Mouse (Mus musculus): Measurements from ENCODE around the gene Krt7. TPM values are rescaled to one million over a fixed set of nuclear protein-coding genes. Genes with fewer than 3 reads are reported as not detected.
A peak's percentile ranks its signal among the peaks of the same experiment; 100 is the strongest.

Krt7 gene
- total RNA-seq, 1 experiment from 2014 or later, result 3.0 TPM

DNA sequence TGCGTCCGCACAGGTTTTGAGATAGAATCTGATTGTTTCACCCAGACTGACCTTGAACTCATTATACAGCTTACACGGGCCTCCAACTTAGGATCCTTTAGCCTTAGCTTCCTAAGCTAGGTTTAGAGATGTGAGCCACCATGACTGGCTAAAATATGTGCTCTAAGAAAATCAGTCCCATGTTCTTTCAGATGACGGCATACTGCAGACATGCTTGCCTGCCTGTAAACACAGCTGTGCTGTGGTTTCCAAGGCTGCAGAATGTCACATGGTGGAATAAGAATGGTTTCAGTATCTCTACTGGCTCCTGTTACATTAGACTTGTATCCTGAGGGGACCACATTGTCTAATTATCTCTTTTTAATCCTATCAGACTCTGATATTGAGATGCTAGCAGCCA, 8.1 kb downstream of the Krt7 start:
- no peak for ATAC-seq (replicated peaks; ENCODE audit: insufficient number of reproducible peaks, low FRiP score, low TSS enrichment, poor library complexity, severe bottlenecking)

GRCm38 (mm10) chr15:101420903-101421302, 10.1 kb downstream of the Krt7 start:
- no peak for ATAC-seq (replicated peaks; ENCODE audit: insufficient number of reproducible peaks, low FRiP score, low TSS enrichment, poor library complexity, severe bottlenecking)

GRCm38 (mm10) chr15:101424914-101425313, 14.1 kb downstream of the Krt7 start:
- no peak for ATAC-seq (replicated peaks; ENCODE audit: insufficient number of reproducible peaks, low FRiP score, low TSS enrichment, poor library complexity, severe bottlenecking)

GRCm38 (mm10) chr15:101436611-101437010, 25.8 kb downstream of the Krt7 start:
- ATAC-seq (replicated peaks; ENCODE audit: insufficient number of reproducible peaks, low FRiP score, low TSS enrichment, poor library complexity, severe bottlenecking), result no peak

DNA sequence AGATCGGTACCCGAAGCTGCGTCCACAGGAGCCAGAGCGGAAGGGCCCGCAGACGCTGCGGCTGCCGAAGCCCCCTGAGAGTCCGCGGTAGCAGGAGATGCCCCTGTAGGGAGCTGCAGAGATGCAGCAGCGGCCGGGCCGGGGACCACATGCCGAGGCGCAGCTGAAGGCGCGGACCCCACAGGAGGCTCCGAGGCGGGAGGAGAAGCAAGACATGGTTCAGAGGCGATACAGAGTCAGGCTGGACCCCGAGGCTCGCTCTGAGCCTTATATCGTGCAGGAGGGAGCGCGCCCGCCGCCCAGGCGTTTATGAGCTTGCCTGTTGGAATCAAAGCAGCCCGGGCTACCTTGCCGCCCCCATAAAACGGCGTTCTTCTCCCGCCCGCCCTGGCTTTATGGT, 27.7 kb downstream of the Krt7 start, which contains the start of gene Krt87:
Gene Krt87 (minus strand): TSS at position 250 of the 400 bp plus-strand sequence.
- ATAC-seq (replicated peaks; ENCODE audit: insufficient number of reproducible peaks, low FRiP score, low TSS enrichment, poor library complexity, severe bottlenecking), result no peak

DNA sequence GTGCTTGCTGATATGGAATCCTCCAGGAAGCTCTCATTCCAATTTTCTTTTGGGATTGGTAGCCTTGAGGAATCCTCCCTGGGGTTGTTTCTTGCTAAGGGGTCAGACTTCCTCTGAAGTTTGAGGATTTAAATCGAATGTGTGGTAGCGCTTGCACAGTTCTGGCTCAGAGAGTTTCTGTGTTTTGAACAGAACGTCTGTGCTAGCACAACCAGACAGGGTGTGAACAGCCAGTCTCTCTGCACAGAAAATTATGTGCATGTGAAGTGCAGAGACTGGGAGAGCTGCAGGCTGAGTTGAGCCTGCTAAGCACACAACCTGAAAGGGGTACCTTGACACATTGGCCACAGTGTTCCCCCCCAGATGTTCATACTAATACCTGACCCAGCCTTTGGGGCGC, 30.0 kb downstream of the Krt7 start:
- no peak for ATAC-seq (replicated peaks; ENCODE audit: insufficient number of reproducible peaks, low FRiP score, low TSS enrichment, poor library complexity, severe bottlenecking)

DNA sequence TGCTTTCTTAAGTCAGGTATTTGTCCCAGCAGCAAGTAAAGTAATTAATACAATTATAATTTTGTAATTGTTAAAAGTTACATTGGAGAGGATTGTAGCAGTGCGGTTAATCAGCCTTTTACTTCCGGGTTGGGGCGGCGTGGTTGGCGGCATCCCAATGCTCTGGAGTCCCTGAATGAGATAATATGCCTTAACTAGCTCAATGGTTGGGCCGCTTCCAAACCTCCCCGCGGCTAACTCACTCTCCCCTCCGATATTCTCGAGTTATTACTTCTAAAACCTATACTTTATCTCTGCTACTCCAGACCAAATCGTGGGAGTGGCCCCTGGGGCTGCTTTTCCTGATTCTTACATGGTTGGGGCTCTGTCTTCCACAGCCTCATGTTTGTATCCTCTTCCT, 35.7 kb downstream of the Krt7 start:
- no peak for ATAC-seq (replicated peaks; ENCODE audit: insufficient number of reproducible peaks, low FRiP score, low TSS enrichment, poor library complexity, severe bottlenecking)

DNA sequence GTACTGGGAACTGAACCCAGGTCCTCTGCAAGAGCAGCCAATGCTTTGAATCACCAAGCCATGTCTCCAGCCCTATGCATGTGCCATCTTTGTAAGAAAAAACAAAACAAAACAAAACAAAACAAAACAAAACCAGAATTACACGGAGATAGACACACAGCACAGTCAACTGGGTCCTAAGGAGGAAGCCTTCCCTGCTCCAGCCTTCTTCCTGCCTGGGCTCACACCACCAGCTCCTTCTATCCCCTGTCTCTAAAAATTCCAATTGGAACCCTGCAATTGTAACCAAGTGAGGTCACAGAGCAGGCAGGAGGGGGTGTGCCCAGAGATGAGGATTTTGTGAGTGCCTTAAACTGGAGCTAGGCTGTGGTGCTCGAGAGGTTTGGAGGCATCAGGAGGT, 36.6 kb downstream of the Krt7 start, which contains the start of gene Krt88:
Gene Krt88 (plus strand): TSS at position 301 of the 400 bp plus-strand sequence.
- no peak for ATAC-seq (replicated peaks; ENCODE audit: insufficient number of reproducible peaks, low FRiP score, low TSS enrichment, poor library complexity, severe bottlenecking)

- peak; percentile 95 for ATAC-seq (replicated peaks; ENCODE audit: insufficient number of reproducible peaks, low FRiP score, low TSS enrichment, poor library complexity, severe bottlenecking)
Measured at GRCm38 (mm10) chr15:101453093-101453736, 42.4 kb downstream of the Krt7 start.

DNA sequence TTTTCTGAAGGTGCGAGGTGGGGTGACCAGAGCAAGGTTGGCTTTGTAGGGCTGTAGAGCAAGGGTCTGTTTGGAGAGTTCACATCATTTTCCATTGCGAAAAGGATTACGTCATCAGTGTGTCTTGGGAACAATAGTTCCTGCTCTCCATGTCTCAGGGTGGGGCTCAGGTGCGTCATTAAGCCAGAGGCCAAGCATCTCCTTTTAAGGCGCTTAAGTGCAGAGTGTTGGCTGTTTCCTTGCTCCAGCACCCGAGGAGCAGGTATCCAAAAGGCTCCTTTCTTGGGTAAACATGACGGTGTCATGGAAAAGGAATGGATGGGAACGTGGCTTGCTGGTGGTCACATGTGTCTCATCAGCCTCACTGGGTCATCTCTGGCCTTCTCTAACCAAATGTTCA, 43.9 kb downstream of the Krt7 start:
- ATAC-seq (replicated peaks; ENCODE audit: insufficient number of reproducible peaks, low FRiP score, low TSS enrichment, poor library complexity, severe bottlenecking), result no peak

- ATAC-seq (replicated peaks; ENCODE audit: insufficient number of reproducible peaks, low FRiP score, low TSS enrichment, poor library complexity, severe bottlenecking), result no peak
Measured at GRCm38 (mm10) chr15:101455292-101455691, 44.4 kb downstream of the Krt7 start.

DNA sequence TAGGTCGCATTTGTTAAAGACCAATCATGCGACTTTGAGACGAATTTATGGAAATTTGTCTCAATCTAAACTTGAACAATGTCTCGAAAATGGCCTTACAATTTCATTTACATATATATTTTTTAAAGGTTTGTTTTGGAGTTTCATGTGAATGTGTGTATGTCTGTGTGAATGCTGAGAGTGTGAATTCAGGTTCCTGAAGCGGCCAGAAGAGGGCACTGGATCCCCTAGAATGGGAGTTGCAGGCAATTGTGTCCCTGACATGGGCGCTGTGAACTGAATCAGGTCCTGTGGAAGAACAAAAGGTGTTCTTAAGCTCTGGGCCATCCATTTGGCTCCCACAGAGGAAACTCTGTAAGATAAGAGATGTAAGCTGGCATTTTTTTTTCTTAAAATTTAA, 45.0 kb downstream of the Krt7 start:
- no peak for ATAC-seq (replicated peaks; ENCODE audit: insufficient number of reproducible peaks, low FRiP score, low TSS enrichment, poor library complexity, severe bottlenecking)

- no peak for ATAC-seq (replicated peaks; ENCODE audit: insufficient number of reproducible peaks, low FRiP score, low TSS enrichment, poor library complexity, severe bottlenecking)
Measured at GRCm38 (mm10) chr15:101458361-101458930, 47.6 kb downstream of the Krt7 start.

DNA sequence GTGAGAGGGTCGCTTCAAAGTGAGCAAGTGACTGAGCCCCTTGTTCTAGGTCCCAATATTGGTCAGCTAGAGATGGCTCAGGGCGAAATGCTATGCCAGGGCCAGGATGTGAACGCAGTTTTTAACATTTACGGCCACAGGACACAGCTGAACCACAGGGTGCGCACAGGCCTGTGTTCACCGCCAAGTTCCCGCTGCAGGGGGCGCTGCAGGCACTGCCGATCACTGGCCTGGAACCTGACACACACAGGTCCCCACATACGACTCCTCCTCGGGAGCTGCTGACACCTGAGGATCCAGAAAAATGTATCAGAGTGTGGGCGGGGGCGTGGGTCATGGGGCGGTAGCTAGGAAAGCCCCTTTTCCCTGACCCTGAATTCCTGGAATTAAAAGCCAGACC, 48.4 kb downstream of the Krt7 start:
- ATAC-seq (replicated peaks; ENCODE audit: insufficient number of reproducible peaks, low FRiP score, low TSS enrichment, poor library complexity, severe bottlenecking), result no peak

DNA sequence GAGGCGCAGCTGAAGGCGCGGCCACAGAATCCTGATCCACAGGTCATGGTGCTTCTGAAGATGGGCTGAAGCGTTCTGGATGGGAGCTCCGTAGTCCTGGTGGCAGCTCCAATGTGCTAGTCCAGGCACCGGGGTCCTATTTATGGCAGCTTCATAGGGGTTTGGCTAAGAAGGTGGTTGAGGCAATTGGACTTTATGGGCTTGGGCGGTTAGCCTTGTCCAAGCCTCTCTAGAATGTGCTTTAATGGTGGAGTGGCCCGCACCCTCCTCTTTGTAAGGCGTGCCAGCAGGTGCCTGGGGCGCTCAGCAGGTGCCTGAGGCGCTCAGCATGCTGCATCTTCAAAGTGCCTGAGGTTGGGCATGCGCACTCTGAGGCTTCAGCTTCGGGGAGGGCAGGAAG, 52.8 kb downstream of the Krt7 start, which contains the start of gene Krt81:
Gene Krt81 (minus strand): TSS at position 101 of the 400 bp plus-strand sequence.
- no peak for ATAC-seq (replicated peaks; ENCODE audit: insufficient number of reproducible peaks, low FRiP score, low TSS enrichment, poor library complexity, severe bottlenecking)

DNA sequence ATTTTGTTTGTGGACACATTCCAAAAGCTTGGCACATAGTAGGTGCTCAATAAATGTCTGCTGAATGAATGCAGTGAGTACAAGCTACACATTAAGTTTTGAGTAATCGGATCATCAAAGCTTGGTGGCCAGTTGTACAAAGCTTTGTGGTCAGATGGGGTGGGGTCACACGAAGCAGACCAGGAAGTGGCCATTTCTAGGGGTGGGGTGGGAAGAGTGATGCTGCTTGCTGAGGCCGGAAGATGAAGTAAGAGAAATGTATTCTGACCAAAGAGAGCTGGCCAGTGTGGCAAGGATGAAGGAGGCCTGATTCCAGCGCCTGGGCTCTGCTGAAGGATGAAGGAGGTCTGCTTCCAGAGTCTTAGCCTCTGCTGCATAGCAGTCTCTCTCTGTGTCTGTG, 58.2 kb downstream of the Krt7 start:
- ATAC-seq (replicated peaks; ENCODE audit: insufficient number of reproducible peaks, low FRiP score, low TSS enrichment, poor library complexity, severe bottlenecking), result peak; percentile 79

GRCm38 (mm10) chr15:101472952-101473528, 62.2 kb downstream of the Krt7 start, which contains the start of gene Krt86:
TSS of gene Krt86 (plus strand) at chr15:101473478.
- 0 out of 2 replicates have a peak, but pooled peaks have one; percentile 44 for ATAC-seq (replicated peaks; ENCODE audit: insufficient number of reproducible peaks, low FRiP score, low TSS enrichment, poor library complexity, severe bottlenecking)

DNA sequence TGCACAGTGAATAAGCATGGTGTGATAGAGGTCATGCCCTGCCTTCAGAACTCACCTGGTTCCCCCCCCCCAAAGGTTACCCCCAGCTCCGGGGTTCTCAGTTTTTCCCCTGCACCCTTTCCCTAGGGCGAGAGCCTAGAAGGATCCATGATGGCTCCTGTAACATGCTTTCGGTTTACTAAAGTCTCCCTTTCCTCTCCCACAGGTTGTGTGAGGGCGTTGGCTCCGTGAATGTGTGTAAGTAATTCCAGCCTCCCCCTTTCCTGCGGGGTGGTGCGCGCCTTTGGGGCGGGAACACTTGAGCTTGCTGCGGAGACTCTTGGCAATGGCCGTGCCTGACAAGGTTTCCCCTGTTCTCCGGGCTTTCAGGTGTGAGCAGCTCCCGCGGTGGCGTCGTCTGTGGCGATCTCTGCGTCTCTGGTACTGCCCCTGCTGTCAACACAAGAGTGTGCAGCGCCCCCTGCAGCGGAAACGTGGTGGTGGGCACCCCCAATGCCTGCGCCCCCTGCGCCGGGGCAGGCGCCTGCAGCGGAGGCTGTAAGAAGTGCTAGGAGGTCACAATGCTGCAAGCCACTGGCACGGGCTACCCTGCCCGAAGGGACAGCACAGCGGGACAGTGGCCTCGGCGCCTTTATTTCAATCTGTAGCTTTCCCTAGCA, 68.3 kb downstream of the Krt7 start:
- ATAC-seq (replicated peaks; ENCODE audit: insufficient number of reproducible peaks, low FRiP score, low TSS enrichment, poor library complexity, severe bottlenecking), result no peak

GRCm38 (mm10) chr15:101479666-101480060, 68.8 kb downstream of the Krt7 start:
- no peak for ATAC-seq (replicated peaks; ENCODE audit: insufficient number of reproducible peaks, low FRiP score, low TSS enrichment, poor library complexity, severe bottlenecking)
